In the genomic region with DNA sequence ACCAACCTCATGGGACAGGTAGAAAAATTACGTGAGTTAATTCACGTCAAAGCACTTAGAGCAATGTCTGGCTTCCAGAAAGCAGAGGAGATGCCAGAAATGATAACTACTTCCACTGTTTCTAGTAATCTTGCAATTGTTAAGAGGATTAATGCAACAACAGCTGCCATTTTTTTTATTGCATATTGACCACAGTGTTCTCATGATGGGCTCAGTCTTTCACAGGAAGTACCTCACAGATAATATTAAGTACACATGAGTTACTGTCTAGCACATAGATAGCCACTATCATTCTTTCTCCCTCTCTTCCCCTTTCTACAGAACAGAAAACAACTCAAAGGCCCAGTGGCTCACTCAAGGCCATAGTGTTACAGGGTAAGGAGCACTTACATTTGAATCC, we compare ENCODE assay signal across 18 mouse cellular contexts.
DNase-seq lines count a peak whose midpoint lies in the region; ATAC-seq and TF ChIP-seq lines count a peak whose summit lies in the region.
"Had no signal": no experiment of that assay in that cellular context is flagged by ENCODE, and none has a peak within 500 bp of the region (broad histone marks: within the 10 kb centered on the region; RNA-seq: fewer than 3 reads in every experiment).

No protein-coding gene starts in this region.

- H3K27me3 ChIP-seq in heart, embryonic 15.5 days, result no peaks in the 10 kb centered on the region
- no peaks in the 10 kb centered on the region for H3K27me3 ChIP-seq in intestine, embryonic 14.5 days (replicated peaks; ENCODE audit: control insufficient read depth, insufficient read depth, low read length)
- H3K27me3 ChIP-seq in intestine, embryonic 15.5 days (replicated peaks), result no peaks in the 10 kb centered on the region
- no peaks in the 10 kb centered on the region for H3K27me3 ChIP-seq in testis, adult 2 months (ENCODE audit: control insufficient read depth, insufficient read depth, low read length)
- H3K27me3 ChIP-seq in hindbrain, postnatal 0 days (ENCODE audit: insufficient read depth, low read length), result no peaks in the 10 kb centered on the region
- H3K27me3 ChIP-seq: CH12.LX; embryonic facial prominence, embryonic 13.5 days; forebrain, embryonic 12.5 days; limb, embryonic 13.5 days; liver, embryonic 13.5 days had no signal

- no peaks in the 10 kb centered on the region for H3K9me3 ChIP-seq in heart, embryonic 15.5 days (replicated peaks)
- H3K9me3 ChIP-seq in intestine, embryonic 14.5 days (ENCODE audit: control insufficient read depth, low read length), result no peaks in the 10 kb centered on the region
- H3K9me3 ChIP-seq in intestine, embryonic 15.5 days, result no peaks in the 10 kb centered on the region
- H3K9me3 ChIP-seq in hindbrain, postnatal 0 days (ENCODE audit: low read length), result 0 out of 2 replicates have a peak, but pooled peaks cover 5% of the 10 kb centered on the region
- H3K9me3 ChIP-seq: embryonic facial prominence, embryonic 13.5 days; forebrain, embryonic 12.5 days; G1E; liver, embryonic 13.5 days had no signal

- no peak overlapping the region for H3K9ac ChIP-seq in heart, embryonic 15.5 days
- no peak overlapping the region for H3K9ac ChIP-seq in intestine, embryonic 14.5 days (ENCODE audit: low read length)
- H3K9ac ChIP-seq in intestine, embryonic 15.5 days, result no peak overlapping the region
- H3K9ac ChIP-seq in hindbrain, postnatal 0 days (replicated peaks; ENCODE audit: low read length), result no peak overlapping the region
- H3K9ac ChIP-seq: embryonic facial prominence, embryonic 13.5 days; forebrain, embryonic 12.5 days; limb, embryonic 13.5 days; liver, embryonic 13.5 days had no signal

- peak overlapping the region; percentile 52; the same call in 1 of the 2 replicates for H3K27ac ChIP-seq in heart, embryonic 15.5 days
- 0 out of 2 replicates have a peak overlapping the region, but pooled peaks have one; percentile 9 for H3K27ac ChIP-seq in intestine, embryonic 14.5 days (ENCODE audit: low read depth)
- no peak overlapping the region for H3K27ac ChIP-seq in intestine, embryonic 15.5 days
- H3K27ac ChIP-seq in testis, adult 2 months (ENCODE audit: control insufficient read depth, insufficient read depth, low read depth, low read length), result peak overlapping the region; percentile 77
- H3K27ac ChIP-seq in hindbrain, postnatal 0 days, result peak overlapping the region; percentile 69
- H3K27ac ChIP-seq: embryonic facial prominence, embryonic 13.5 days; forebrain, embryonic 12.5 days; limb, embryonic 13.5 days; liver, embryonic 13.5 days had no signal

- no peak for DNase-seq in heart, adult 9 months (ENCODE audit: low spot score in 2 of 2)
- no peak for DNase-seq in intestine, embryonic 14.5 days (ENCODE audit: low spot score)
- no peak for DNase-seq in testis, postnatal 14 days (ENCODE audit: low spot score)
- no peak for DNase-seq in hindbrain, postnatal 0 days (ENCODE audit: low spot score)
- DNase-seq in layer of hippocampus, adult 11-12 months (ENCODE audit: low spot score), result no peak
- DNase-seq: B cell, adult 2 months; liver, embryonic 13.5 days had no signal

- WGBS in heart, embryonic 15.5 days, result 59% methylated on average over 2 of the region's 2 CpGs
- 81% methylated on average over 2 of the region's 2 CpGs for WGBS in intestine, embryonic 14.5 days
- 74% methylated on average over 2 of the region's 2 CpGs for WGBS in intestine, embryonic 15.5 days
- 48% methylated on average over 2 of the region's 2 CpGs for WGBS in hindbrain, postnatal 0 days

- ATAC-seq in heart, embryonic 15.5 days (replicated peaks; ENCODE audit: insufficient number of reproducible peaks, insufficient read depth, low FRiP score, low read depth), result no peak
- ATAC-seq in intestine, embryonic 14.5 days (replicated peaks; ENCODE audit: low FRiP score, low TSS enrichment, low read depth), result no peak
- ATAC-seq in intestine, embryonic 15.5 days, result no peak
- ATAC-seq in hindbrain, postnatal 0 days, result peak; percentile 3; the same call in 1 of the 2 replicates

- TF ChIP-seq CTCF in testis, adult 2 months (IDR thresholded peaks at IDR 0.05; ENCODE audit: control insufficient read depth, insufficient read depth, insufficient replicate concordance, low read depth, low read length), result no peak
- no peak for TF ChIP-seq CTCF in hindbrain, postnatal 0 days (IDR thresholded peaks at IDR 0.05; ENCODE audit: low read depth)

- H3K4me3 ChIP-seq in heart, embryonic 15.5 days, result no peak overlapping the region
- no peak overlapping the region for H3K4me3 ChIP-seq in intestine, embryonic 14.5 days (ENCODE audit: low read depth, low read length)
- H3K4me3 ChIP-seq in intestine, embryonic 15.5 days (replicated peaks), result no peak overlapping the region
- no peak overlapping the region for H3K4me3 ChIP-seq in testis, adult 2 months (ENCODE audit: control insufficient read depth, low read depth, low read length)
- no peak overlapping the region for H3K4me3 ChIP-seq in hindbrain, postnatal 0 days (ENCODE audit: low read length)
- H3K4me3 ChIP-seq: embryonic facial prominence, embryonic 13.5 days; erythroblast, embryonic 14.5 days; forebrain, embryonic 12.5 days; limb, embryonic 13.5 days; liver, embryonic 13.5 days; megakaryocyte, embryonic 14.5 days; myocyte had no signal

- H3K4me1 ChIP-seq in heart, embryonic 15.5 days (replicated peaks), result peaks cover 19% of the 10 kb centered on the region
- H3K4me1 ChIP-seq in intestine, embryonic 14.5 days (replicated peaks; ENCODE audit: control insufficient read depth, insufficient read depth, low read length), result peaks cover 11% of the 10 kb centered on the region; the same call in 1 of the 2 replicates
- H3K4me1 ChIP-seq in intestine, embryonic 15.5 days (replicated peaks), result peaks cover 9% of the 10 kb centered on the region; the same call in 1 of the 2 replicates
- H3K4me1 ChIP-seq in testis, adult 2 months (ENCODE audit: control insufficient read depth, insufficient read depth, low read length), result no peaks in the 10 kb centered on the region; the same call in 1 of the 2 replicates
- H3K4me1 ChIP-seq in hindbrain, postnatal 0 days (ENCODE audit: insufficient read depth, low read length), result peaks cover 14% of the 10 kb centered on the region
- H3K4me1 ChIP-seq: megakaryocyte, embryonic 14.5 days had no signal

- H3K4me2 ChIP-seq in heart, embryonic 15.5 days, result no peak overlapping the region
- no peak overlapping the region for H3K4me2 ChIP-seq in intestine, embryonic 14.5 days (ENCODE audit: low read length)
- H3K4me2 ChIP-seq in intestine, embryonic 15.5 days (replicated peaks), result no peak overlapping the region
- no peak overlapping the region for H3K4me2 ChIP-seq in hindbrain, postnatal 0 days (ENCODE audit: low read depth, low read length)
- H3K4me2 ChIP-seq: embryonic facial prominence, embryonic 13.5 days; forebrain, embryonic 12.5 days; limb, embryonic 13.5 days; liver, embryonic 13.5 days had no signal

- no peak for TF ChIP-seq POLR2A in testis, adult 2 months (IDR thresholded peaks at IDR 0.05; ENCODE audit: control insufficient read depth, low read depth, low read length)

- no peaks in the 10 kb centered on the region for H3K36me3 ChIP-seq in heart, embryonic 15.5 days
- no peaks in the 10 kb centered on the region for H3K36me3 ChIP-seq in intestine, embryonic 14.5 days (ENCODE audit: control insufficient read depth, insufficient read depth, low read length)
- no peaks in the 10 kb centered on the region for H3K36me3 ChIP-seq in intestine, embryonic 15.5 days
- no peaks in the 10 kb centered on the region for H3K36me3 ChIP-seq in testis, adult 2 months (ENCODE audit: control insufficient read depth, insufficient read depth, low read length)
- H3K36me3 ChIP-seq in hindbrain, postnatal 0 days (ENCODE audit: insufficient read depth, low read length), result no peaks in the 10 kb centered on the region
- H3K36me3 ChIP-seq: embryonic facial prominence, embryonic 13.5 days; forebrain, embryonic 12.5 days; G1E; limb, embryonic 13.5 days; liver, embryonic 13.5 days had no signal
